Mouse (Mus musculus) lung, postnatal 0 days (tissue): Measurements from ENCODE around the gene Inca1.

ENCODE experiments used
- CTCF ChIP-seq: IDR thresholded peaks from 2 replicates; pipeline ENCODE4 v1.5.1; 2016; ENCODE audit warnings: antibody characterized with exemption, mild to moderate bottlenecking
- EP300 ChIP-seq: IDR thresholded peaks from 2 replicates; pipeline ENCODE4 v1.6.1; 2016; ENCODE audit warnings: antibody characterized with exemption, mild to moderate bottlenecking, control low read depth

GRCm38 (mm10) chr11:70650322-70651175, 49.4 kb downstream of the Inca1 start:
- TF ChIP-seq EP300 (no peak), CTCF (no peak)
